Mouse (Mus musculus): ENCODE results near the gene Osbpl2.

Gene Osbpl2

DNA sequence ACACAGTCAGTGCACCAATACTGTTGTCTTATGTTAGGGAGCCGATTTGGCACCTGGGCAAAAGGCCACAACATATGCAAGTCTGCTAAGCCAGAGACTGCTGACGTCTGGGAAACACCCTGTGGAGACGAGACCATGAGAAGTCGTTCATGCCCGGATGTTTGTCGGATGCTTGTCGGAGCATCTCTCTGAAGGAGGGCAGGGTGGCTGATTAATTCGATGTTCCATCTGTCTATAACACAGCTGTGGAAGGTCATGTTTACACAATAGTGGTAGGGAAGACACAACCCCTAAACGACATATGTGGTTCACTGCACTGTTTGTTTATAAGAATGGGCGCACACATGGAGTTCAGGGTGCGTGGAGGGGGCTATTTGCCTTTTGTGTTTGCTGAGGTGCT is 81.6 kb downstream of the Osbpl2 start:
- 68% methylated on average over 11 of the region's 11 CpGs for WGBS

DNA sequence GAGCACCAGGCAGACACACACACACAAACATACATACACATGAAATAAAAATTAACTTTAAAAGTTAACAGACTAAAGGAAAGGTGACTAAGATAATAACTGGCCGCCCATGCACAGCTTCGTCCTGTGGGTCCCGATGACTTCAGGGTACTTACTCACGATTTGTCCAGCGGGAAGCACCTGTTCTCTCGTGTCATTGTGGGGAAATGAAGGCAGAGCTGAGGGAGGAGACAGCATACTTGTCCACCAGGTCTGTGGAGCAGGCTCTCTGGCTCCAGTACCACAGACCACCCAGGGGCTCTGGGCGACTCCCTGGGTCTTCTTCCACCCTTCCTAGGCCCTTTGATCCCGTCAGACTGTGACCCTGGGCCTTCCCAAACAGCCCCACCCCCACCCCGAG is 82.2 kb downstream of the Osbpl2 start:
- 85% methylated on average over 9 of the region's 9 CpGs for WGBS

DNA sequence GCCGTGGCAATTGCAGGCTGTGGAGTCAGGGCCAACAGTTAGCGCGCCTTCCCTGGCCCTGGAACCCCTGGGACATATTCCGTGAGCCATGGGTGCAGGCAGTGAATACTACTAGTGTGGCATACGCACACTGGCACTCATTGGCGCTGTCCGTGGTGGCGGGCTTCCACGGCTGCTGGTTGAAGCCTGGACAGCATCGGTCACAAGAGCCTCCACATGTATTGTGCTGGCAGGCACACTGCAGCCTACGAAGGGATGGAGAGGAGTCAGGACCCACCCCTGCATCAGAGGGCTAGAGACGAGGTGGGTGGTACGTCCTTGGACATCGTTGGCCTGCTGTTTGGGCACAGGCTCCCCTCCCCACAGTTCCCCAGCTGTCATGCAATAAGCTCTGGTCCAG is 83.2 kb downstream of the Osbpl2 start:
- WGBS: 82% methylated on average over 14 of the region's 14 CpGs

DNA sequence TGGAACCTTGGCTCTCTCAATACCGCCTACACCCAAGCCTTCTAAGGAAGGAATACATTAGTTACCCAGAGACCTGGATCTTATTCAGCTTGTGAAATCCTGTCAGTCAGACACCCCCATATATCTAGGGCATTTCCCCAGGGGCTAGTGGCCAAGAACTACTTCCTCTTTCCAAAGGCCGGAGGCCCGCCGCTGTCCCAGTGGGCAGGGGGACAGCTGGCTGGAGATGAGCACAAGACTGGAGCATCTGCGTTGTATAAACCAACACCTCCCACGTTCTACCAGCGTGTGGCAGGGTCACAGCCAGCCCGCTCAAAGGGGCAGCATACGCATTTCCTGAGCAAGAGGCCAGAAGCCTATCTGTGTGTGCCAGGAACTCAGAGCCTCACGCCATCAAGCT is 83.7 kb downstream of the Osbpl2 start:
- 51% methylated on average over 10 of the region's 10 CpGs for WGBS

DNA sequence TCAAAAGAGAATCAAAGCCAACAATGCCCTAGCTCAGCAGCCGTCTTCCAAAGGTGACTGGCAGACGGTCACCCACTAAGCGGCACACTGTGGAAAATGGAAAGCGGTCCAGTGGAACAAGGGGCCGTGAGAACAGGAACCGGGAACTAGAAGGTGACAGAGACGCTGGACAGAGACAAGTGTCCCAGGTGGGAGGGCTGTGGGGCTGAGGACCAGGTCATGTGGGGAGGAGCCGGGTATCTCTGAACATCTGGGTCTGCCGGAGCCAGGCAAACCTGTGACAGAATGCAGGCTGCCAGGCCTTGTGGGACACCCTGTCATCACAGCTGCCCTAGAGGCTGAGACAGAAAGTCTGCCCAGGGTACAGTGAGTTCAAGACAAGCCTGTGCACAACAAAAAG is 85.4 kb downstream of the Osbpl2 start:
- 94% methylated on average over 9 of the region's 9 CpGs for WGBS

DNA sequence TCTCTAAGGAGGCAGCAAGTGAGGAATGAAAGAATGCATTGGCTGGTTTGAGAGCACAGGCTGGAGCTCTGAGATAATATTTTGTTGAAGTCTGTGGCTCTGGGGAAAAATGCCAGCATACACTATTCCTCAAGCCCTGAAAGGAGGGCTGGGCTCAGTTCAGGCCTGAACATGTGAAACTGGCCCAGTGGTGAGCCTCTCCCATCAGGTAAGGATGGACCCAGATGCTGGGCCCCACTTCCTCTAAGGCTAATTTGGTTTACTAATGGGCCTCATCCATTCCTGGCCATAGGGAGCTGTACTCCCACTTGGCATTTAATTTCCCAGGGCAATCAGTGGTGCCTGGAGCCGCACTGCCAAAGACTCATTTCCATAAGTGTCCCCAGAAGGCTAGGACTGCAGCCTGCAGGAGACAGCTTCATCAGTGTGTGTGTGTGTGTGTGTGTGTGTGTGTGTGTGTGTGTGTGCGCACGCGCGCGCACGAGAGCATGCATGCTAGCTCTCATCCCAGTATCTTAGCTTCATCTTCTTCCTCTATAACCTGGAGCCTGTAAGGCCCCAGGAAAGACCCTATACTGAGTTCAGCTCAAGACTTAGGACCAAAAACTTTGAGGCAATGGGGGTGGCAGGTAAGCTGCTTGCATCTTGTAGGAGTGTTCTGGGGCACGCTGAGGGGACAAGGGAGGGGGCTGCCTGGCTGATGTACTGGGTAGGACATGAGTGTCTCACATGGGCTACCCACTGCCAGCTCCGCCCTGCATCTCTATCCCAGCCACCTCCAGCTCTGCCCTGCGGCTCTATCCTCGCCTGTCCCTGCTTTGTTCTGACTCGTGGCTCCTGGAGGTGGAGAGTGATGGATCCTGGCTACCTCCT is 86.2 kb downstream of the Osbpl2 start:
- 69% methylated on average over 12 of the region's 12 CpGs for WGBS

DNA sequence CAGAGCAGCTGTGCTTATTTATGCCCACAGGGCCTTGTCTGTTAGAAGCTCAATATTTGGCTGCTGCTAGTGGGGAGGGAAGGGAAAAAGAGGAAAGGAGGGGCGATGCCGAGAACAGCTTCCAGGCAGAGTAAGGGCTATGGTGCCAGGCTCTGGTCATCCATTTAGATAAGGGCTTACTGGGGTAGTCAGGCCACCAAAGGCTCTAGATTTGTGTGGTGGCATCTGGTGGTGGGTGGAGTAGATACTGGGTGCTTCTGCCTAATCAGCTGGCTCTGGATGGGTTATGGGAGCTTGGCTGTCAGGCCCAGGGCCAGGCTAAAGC is 86.8 kb downstream of the Osbpl2 start:
- 53% methylated on average over 2 of the region's 2 CpGs for WGBS

DNA sequence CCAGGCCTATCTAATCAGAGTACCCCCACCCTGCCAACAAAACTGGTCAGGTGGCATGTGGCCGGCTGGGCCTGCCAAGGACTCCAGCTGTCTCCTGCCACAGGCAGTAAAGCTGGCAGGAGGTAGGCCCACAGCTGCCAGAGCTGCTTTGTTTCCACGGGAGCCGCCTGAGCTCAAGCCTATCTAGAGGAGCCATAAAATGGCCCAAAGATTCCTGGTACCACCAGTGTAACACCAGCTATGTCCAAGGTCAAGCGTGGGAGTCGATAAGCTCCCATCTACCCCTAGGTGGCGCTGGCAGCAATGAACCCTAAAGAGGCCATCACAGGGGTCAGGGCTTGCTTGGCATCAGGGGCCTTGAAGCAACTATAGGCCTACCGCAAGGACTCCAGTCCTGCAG is 88.7 kb downstream of the Osbpl2 start:
- 60% methylated on average over 7 of the region's 7 CpGs for WGBS

DNA sequence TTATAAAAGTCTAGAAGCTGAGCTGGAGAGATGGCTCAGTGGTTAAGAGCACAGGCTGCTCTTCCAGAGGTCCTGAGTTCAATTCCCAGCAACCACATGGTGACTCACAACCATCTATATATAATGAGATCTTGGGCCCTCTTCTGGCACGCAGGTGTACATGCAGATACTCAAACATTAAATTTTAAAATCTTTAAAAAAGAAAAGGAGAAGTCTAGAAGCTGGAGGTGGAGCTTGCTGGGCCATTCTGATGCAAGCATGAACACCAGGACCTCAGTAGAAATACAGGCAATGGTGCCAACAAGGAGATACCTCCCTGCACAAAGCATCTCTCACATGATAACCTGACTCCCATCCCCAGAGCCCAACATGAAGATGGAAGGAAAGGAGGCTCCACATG is 89.9 kb downstream of the Osbpl2 start:
- 81% methylated on average over 1 of the region's 1 CpGs for WGBS

DNA sequence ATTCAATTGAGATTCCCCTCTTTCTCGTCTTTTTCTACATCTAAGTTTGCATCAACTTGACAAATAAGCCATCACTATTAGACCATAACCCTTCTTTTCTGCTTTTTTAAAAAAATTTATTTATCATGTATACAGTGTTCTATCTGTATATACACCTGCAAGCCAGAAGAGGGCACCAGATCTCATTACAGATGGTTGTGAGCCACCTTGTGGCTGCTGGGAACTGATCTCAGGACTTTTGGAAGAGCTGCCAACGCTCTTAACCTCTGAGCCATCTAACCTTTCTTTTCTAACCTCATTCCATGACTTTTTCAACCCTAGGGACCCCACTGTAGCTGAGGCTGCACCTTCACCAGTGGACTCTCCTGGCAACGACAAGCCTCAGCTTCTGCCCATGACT is 93.1 kb downstream of the Osbpl2 start:
- 98% methylated on average over 3 of the region's 3 CpGs for WGBS

Data from cerebral cortex, adult 2 months (tissue).